Mouse (Mus musculus) bone marrow macrophage, adult 2 months (primary cell): ENCODE data around the gene Spata9.

Experiments used
- CTCF ChIP-seq: IDR thresholded peaks from 2 replicates; pipeline ENCODE4 v1.5.1; 2012; ENCODE audit warnings: low read depth, mild to moderate bottlenecking, low read length, moderate library complexity
- POLR2A ChIP-seq: IDR thresholded peaks from 2 replicates; pipeline ENCODE4 v1.6.1; 2012; ENCODE audit warnings: mild to moderate bottlenecking, low read depth, low read length, borderline replicate concordance

DNA sequence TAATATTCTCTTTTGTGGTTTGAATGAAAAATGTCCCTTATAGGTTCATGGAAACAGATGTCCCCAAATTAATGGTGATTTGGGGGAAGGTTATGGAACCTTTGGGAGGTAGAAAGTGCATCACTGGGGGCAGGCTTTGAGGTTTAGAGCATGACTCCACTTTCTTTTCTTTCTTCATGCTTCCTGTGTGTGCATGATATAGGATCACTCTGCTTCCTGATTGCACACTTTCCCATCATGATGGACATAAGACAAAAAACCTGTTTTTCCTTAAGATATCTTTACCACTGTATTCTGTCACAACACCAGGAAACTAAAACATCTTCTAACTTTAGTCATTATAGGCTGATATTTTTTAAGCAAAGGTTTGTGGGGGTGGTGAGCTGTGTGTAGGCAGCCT is 78.0 kb downstream of the Spata9 start:
- TF ChIP-seq CTCF (no peak), POLR2A (no peak)
